Mouse (Mus musculus) v-Abl transformed pro-B cells (cell line): Measurements from ENCODE around the gene Pten.

Experiments used
- in situ Hi-C, 2 experiments: fragments of 400-800 bp; cut with MboI; formaldehyde crosslinking; loops; one replicate each; pipeline ENCODE4 v1.15.1; 2025; ENCODE audit not compliant: unreplicated experiment in 2 of 2

Pten gene

GRCm38 (mm10) chr19:32873904-32874637, 116.8 kb downstream of the Pten start:
- in situ Hi-C loops, result no loop called here
